Mouse (Mus musculus) gastrocnemius, postnatal 36 days (tissue): Measurements from ENCODE around the gene Ccdc9. TPM values are rescaled to one million over a fixed set of nuclear protein-coding genes. Genes with fewer than 3 reads are reported as not detected.

Source experiments
- DNase-seq, 2 experiments: peaks; one replicate each; pipeline ENCODE4 v3.0.0; 2022
- intact Hi-C: fragments of 180-260 bp; cut with DNase I; formaldehyde crosslinking; loops from one replicate; pipeline ENCODE4 v1.15.1; 2025
- total RNA-seq, 2 experiments: library from RNA; stranded (reverse); gene quantifications; 2 replicates each; pipeline ENCODE4 v1.2.3; 2021

Ccdc9 gene
- total RNA-seq, 2 experiments from 2014 or later: 40.7 to 44.6 TPM

- intact Hi-C loops: no loop called here
- DNase-seq: no peak
These were observed 46.2 kb downstream of the Ccdc9 start for GRCm38 (mm10) chr7:16240281-16240977.

GRCm38 (mm10) chr7:16239554-16239997, 47.0 kb downstream of the Ccdc9 start:
- DNase-seq: peak; percentile 31 to 54
- intact Hi-C loops: no loop called here

GRCm38 (mm10) chr7:16229869-16230268, 56.7 kb downstream of the Ccdc9 start:
- no peak for DNase-seq
- intact Hi-C loops: no loop called here

Other genes with a start within 250 kb of the Ccdc9 start
- 1 to 10 TPM; 4.5 to 6.6 TPM for gene Bicra, start 238.9 kb downstream of the Ccdc9 start, total RNA-seq
- not detected for gene Zfp541, start 225.0 kb downstream of the Ccdc9 start, total RNA-seq
- gene Napa, start 188.3 kb downstream of the Ccdc9 start, total RNA-seq: 100 to 1,000 TPM in 1 of 2 experiments, 10 to 100 TPM in 1; 92.4 to 109 TPM
- gene Kptn, start 166.9 kb downstream of the Ccdc9 start, total RNA-seq: 10 to 100 TPM; 10.8 to 11.3 TPM
- under 1 TPM; 0.12 to 0.13 TPM for gene Slc8a2, start 157.0 kb downstream of the Ccdc9 start, total RNA-seq
- 1 to 10 TPM; 1.5 to 2.1 TPM for gene Meis3, start 111.7 kb downstream of the Ccdc9 start, total RNA-seq
- gene Dhx34, start 64.8 kb downstream of the Ccdc9 start, total RNA-seq: 1 to 10 TPM; 3.1 to 4.5 TPM
- gene C5ar2, start 42.6 kb downstream of the Ccdc9 start, total RNA-seq: under 1 TPM; 0.20 TPM
- 1 to 10 TPM; 1.7 to 1.8 TPM for gene C5ar1, start 27.3 kb downstream of the Ccdc9 start, total RNA-seq
- 10 to 100 TPM; 12.2 to 15.1 TPM for gene Inafm1, start 13.2 kb downstream of the Ccdc9 start, total RNA-seq
- gene Bbc3, start 21.6 kb upstream of the Ccdc9 start, total RNA-seq: 1 to 10 TPM; 1.4 to 2.2 TPM
- 10 to 100 TPM; 21.4 to 29.2 TPM for gene Sae1, start 101.0 kb upstream of the Ccdc9 start, total RNA-seq
- gene Zc3h4, start 114.1 kb upstream of the Ccdc9 start, total RNA-seq: 10 to 100 TPM; 24.9 to 27.1 TPM
- 10 to 100 TPM; 35.6 to 42.6 TPM for gene Tmem160, start 166.0 kb upstream of the Ccdc9 start, total RNA-seq
- gene Npas1, start 190.9 kb upstream of the Ccdc9 start, total RNA-seq: not detected